Mouse (Mus musculus) induced T-regulatory cell, adult 2 months (primary cell): ENCODE measurements at regions not wholly inside any gene's neighbourhood (a gene's known extent, or its start where the extent isn't known, plus 50 kb on each side); places are given as distances from the start of the nearest gene placed in this dataset.

Experiments
- DNase-seq: peaks from one replicate; pipeline ENCODE4 v3.0.0-alpha.2; 2012; ENCODE audit warnings: low read depth

- no peak for DNase-seq
Observed at GRCm38 (mm10) chr5:111835737-111836667, 102.3 kb downstream of the Gm26897 start.

- no peak for DNase-seq
Observed at GRCm38 (mm10) chr5:111836668-111837234, 103.0 kb downstream of the Gm26897 start.

- DNase-seq, result peak; percentile 4
Observed at GRCm38 (mm10) chr5:111842461-111842860, 108.7 kb downstream of the Gm26897 start.

GRCm38 (mm10) chr5:111843622-111844239 is 110.0 kb downstream of the Gm26897 start:
- no peak for DNase-seq

- DNase-seq, result no peak
Observed at GRCm38 (mm10) chr5:111844528-111844927, 110.8 kb downstream of the Gm26897 start.

GRCm38 (mm10) chr5:111848917-111849316 is 115.2 kb downstream of the Gm26897 start:
- peak; percentile 0 for DNase-seq

- no peak for DNase-seq
Observed at GRCm38 (mm10) chr5:111852682-111853081, 119.0 kb downstream of the Gm26897 start.

- no peak for DNase-seq
Observed at GRCm38 (mm10) chr5:111855366-111855765, 121.6 kb downstream of the Gm26897 start.

- no peak for DNase-seq
Observed at GRCm38 (mm10) chr5:111857200-111857599, 123.5 kb downstream of the Gm26897 start.

- DNase-seq, result no peak
Observed at GRCm38 (mm10) chr5:111860436-111860835, 126.7 kb downstream of the Gm26897 start.

- DNase-seq, result no peak
Observed at GRCm38 (mm10) chr5:111862331-111862730, 128.6 kb downstream of the Gm26897 start.

- DNase-seq, result no peak
Observed at GRCm38 (mm10) chr5:111863922-111864321, 130.2 kb downstream of the Gm26897 start.

GRCm38 (mm10) chr5:111864606-111865005 is 130.9 kb downstream of the Gm26897 start:
- no peak for DNase-seq

GRCm38 (mm10) chr5:111869011-111869410 is 135.3 kb downstream of the Gm26897 start:
- DNase-seq, result no peak

GRCm38 (mm10) chr5:111877165-111877793 is 143.6 kb downstream of the Gm26897 start:
- DNase-seq, result no peak

GRCm38 (mm10) chr5:111879044-111879443 is 145.3 kb downstream of the Gm26897 start:
- DNase-seq, result no peak

- no peak for DNase-seq
Observed at GRCm38 (mm10) chr5:111880268-111880667, 146.5 kb downstream of the Gm26897 start.

- DNase-seq, result no peak
Observed at GRCm38 (mm10) chr5:111881517-111881916, 147.8 kb downstream of the Gm26897 start.

- no peak for DNase-seq
Observed at GRCm38 (mm10) chr5:111887281-111887680, 153.6 kb downstream of the Gm26897 start.

- no peak for DNase-seq
Observed at GRCm38 (mm10) chr5:111890800-111891199, 157.1 kb downstream of the Gm26897 start.

GRCm38 (mm10) chr5:111891261-111891693 is 157.6 kb downstream of the Gm26897 start:
- DNase-seq, result no peak

- peak; percentile 3 for DNase-seq
Observed at GRCm38 (mm10) chr5:111892956-111893355, 159.2 kb downstream of the Gm26897 start.
